Mouse (Mus musculus) forebrain, embryonic 16.5 days (tissue): Measurements from ENCODE around the gene Gm609. TPM values are rescaled to one million over a fixed set of nuclear protein-coding genes. Genes with fewer than 3 reads are reported as not detected.
"Not testable (repeated sequence)": the region's sequence is repeated elsewhere in the genome, so short reads cannot be mapped to it uniquely, and the experiment has no call there.

Experiments used
- ATAC-seq: fragments of 200-750 bp; cut with Nextera tagmentation; 2 replicates; pipeline ENCODE4 v1.8.0; 2017; ENCODE audit warnings: mild to moderate bottlenecking, moderate library complexity
- H3K27ac ChIP-seq: fragments of 300-500 bp; sonication (generic); 2 replicates; pipeline ENCODE4 v1.5.1; 2014; ENCODE audit warnings: low read length, control low read depth
- H3K27me3 ChIP-seq: fragments of 300-500 bp; sonication (generic); replicated peaks from 2 replicates; pipeline ENCODE4 v1.6.1; 2014; ENCODE audit warnings: low read length; ENCODE audit not compliant: control insufficient read depth, insufficient read depth
- H3K36me3 ChIP-seq: fragments of 300-500 bp; sonication (generic); 2 replicates; pipeline ENCODE4 v1.6.1; 2014; ENCODE audit not compliant: control insufficient read depth, insufficient read depth
- H3K4me1 ChIP-seq: fragments of 300-500 bp; sonication (generic); replicated peaks from 2 replicates; pipeline ENCODE4 v1.6.1; 2014; ENCODE audit warnings: low read length; ENCODE audit not compliant: control insufficient read depth, insufficient read depth
- H3K4me2 ChIP-seq: fragments of 300-500 bp; sonication (generic); 2 replicates; pipeline ENCODE4 v1.6.1; 2014; ENCODE audit warnings: mild to moderate bottlenecking, low read length, control low read depth
- H3K4me3 ChIP-seq: fragments of 300-500 bp; sonication (generic); replicated peaks from 2 replicates; pipeline ENCODE4 v1.5.1; 2014; ENCODE audit warnings: mild to moderate bottlenecking, low read length, control low read depth
- H3K9ac ChIP-seq: fragments of 300-500 bp; sonication (generic); replicated peaks from 2 replicates; pipeline ENCODE4 v1.6.1; 2014; ENCODE audit warnings: low read depth, low read length, control low read depth
- H3K9me3 ChIP-seq: fragments of 300-500 bp; sonication (generic); 2 replicates; pipeline ENCODE4 v1.6.1; 2016; ENCODE audit warnings: low read length; ENCODE audit not compliant: control insufficient read depth
- WGBS: fragments of 180-500 bp; shearing (Covaris S2); extraction: QIAGEN DNeasy Blood & Tissue Kit; methylation state at CpG from one replicate; pipeline ENCODE4 v1.1.7; 2014; 5-methylcytosine and 5-hydroxymethylcytosine counted together
- polyA plus RNA-seq: library from polyadenylated mRNA; unstranded; fragments of >200 nt; fragmentation: Nextera tagmentation; extraction: Ambion mirVana; gene quantifications from 2 replicates; pipeline ENCODE4 v1.2.1, GENCODE M21; 2015

Gene Gm609
- not detected in 2 replicates for polyA plus RNA-seq

- Histone ChIP-seq H3K27me3 (no peaks in the 10 kb centered on the region), H3K4me1 (no peaks in the 10 kb centered on the region), H3K36me3 (no peaks in the 10 kb centered on the region), H3K9ac (no peak within 1 kb of the TSS), H3K4me3 (no peak within 1 kb of the TSS), H3K27ac (no peak within 1 kb of the TSS), H3K4me2 (no peak within 1 kb of the TSS), H3K9me3 (no peaks in the 10 kb centered on the region)
- 70% methylated on average over 5 of the region's 5 CpGs for WGBS
- no peak for ATAC-seq
Measured at GRCm38 (mm10) chr16:45492927-45493326, at the start of gene Gm609. Gm609 (minus strand) TSS chr16:45492969.

DNA sequence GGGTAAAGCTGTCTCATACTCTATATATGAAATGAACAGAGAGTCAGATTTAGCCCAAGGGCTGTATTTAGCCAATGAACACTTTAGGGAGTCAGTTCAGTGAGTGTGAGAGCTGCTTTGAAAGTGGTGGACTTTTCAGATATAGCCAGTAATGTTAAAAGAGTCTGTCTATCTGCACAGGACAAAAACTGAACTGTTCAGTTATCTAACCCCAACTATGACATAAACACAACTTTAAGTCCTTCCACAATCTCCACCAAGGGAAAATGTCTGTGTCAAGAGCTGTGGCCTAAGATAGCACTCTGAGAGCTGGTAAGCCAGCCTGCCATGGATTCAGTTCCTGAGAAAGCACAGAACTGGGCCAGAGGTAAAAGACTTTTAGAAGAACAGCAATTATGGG is 49.3 kb upstream of the Gm609 start:
- H3K9ac ChIP-seq = no peak overlapping the region
- H3K27ac ChIP-seq = no peak overlapping the region
- H3K4me2 ChIP-seq = no peak overlapping the region
- no peaks in the 10 kb centered on the region for H3K9me3 ChIP-seq
- no peaks in the 10 kb centered on the region for H3K27me3 ChIP-seq
- no peaks in the 10 kb centered on the region for H3K4me1 ChIP-seq
- ATAC-seq = no peak
- no peaks in the 10 kb centered on the region for H3K36me3 ChIP-seq
- H3K4me3 ChIP-seq = no peak overlapping the region

DNA sequence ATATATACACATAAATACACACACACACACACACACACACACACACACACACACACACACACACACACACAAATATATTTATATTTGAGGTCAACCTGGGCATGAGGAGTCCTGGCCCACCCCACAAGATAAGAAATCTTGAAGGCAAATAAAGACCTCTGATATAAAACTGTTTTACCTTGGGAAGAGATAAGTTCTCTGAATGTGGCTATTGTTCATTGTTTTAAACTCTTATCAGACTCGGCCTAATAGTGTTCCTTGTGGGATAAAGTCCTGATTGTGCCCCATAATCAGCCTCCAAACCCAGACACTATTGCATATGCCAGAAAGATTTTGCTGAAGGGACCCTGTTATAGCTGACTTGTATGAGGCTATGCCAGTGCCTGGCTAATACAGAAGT is 45.6 kb upstream of the Gm609 start:
- ATAC-seq = not testable (repeated sequence)

GRCm38 (mm10) chr16:45535009-45535408 is 42.2 kb upstream of the Gm609 start, which contains the start of gene Slc9c1:
Slc9c1 (plus strand) TSS chr16:45535309.
- no peak for ATAC-seq

More for the DNA sequence above, 45.6 kb upstream of the Gm609 start:
- not testable (repeated sequence) for H3K4me2 ChIP-seq, H3K4me1 ChIP-seq, H3K27ac ChIP-seq, H3K9ac ChIP-seq, H3K27me3 ChIP-seq, H3K9me3 ChIP-seq, H3K4me3 ChIP-seq, H3K36me3 ChIP-seq
- WGBS = 84% methylated on average over 1 of the region's 1 CpGs

GRCm38 (mm10) chr16:45531950-45532349 is 39.2 kb upstream of the Gm609 start, which contains the start of gene Gm17783:
Gm17783 (minus strand) TSS chr16:45532050.
- WGBS = 81% methylated on average over 4 of the region's 4 CpGs
- Histone ChIP-seq H3K27ac (no peak within 1 kb of the TSS), H3K4me2 (no peak within 1 kb of the TSS), H3K27me3 (no peaks in the 10 kb centered on the region), H3K9me3 (no peaks in the 10 kb centered on the region), H3K4me3 (no peak within 1 kb of the TSS), H3K36me3 (no peaks in the 10 kb centered on the region), H3K4me1 (no peaks in the 10 kb centered on the region), H3K9ac (no peak within 1 kb of the TSS)
- no peak for ATAC-seq

More at GRCm38 (mm10) chr16:45535009-45535408, 42.2 kb upstream of the Gm609 start, which contains the start of gene Slc9c1:
- H3K27me3 ChIP-seq = no peaks in the 10 kb centered on the region
- no peak within 1 kb of the TSS for H3K4me3 ChIP-seq
- H3K4me1 ChIP-seq = no peaks in the 10 kb centered on the region
- no peaks in the 10 kb centered on the region for H3K36me3 ChIP-seq
- H3K9ac ChIP-seq = no peak within 1 kb of the TSS
- H3K9me3 ChIP-seq = no peaks in the 10 kb centered on the region
- H3K27ac ChIP-seq = no peak within 1 kb of the TSS
- H3K4me2 ChIP-seq = no peak within 1 kb of the TSS
- WGBS = 98% methylated on average over 5 of the region's 5 CpGs

GRCm38 (mm10) chr16:45525551-45525950 is 32.8 kb upstream of the Gm609 start:
- Histone ChIP-seq H3K36me3 (no peaks in the 10 kb centered on the region), H3K9ac (no peak overlapping the region), H3K27ac (no peak overlapping the region), H3K4me2 (no peak overlapping the region), H3K4me1 (no peaks in the 10 kb centered on the region), H3K4me3 (no peak overlapping the region), H3K9me3 (no peaks in the 10 kb centered on the region), H3K27me3 (no peaks in the 10 kb centered on the region)
- 89% methylated on average over 5 of the region's 5 CpGs for WGBS
- ATAC-seq = no peak

- no peaks in the 10 kb centered on the region for H3K36me3 ChIP-seq
- no peaks in the 10 kb centered on the region for H3K9me3 ChIP-seq
- no peak overlapping the region for H3K27ac ChIP-seq
- H3K4me1 ChIP-seq = no peaks in the 10 kb centered on the region
- ATAC-seq = no peak
- no peak overlapping the region for H3K4me2 ChIP-seq
- H3K27me3 ChIP-seq = no peaks in the 10 kb centered on the region
- 84% methylated on average over 1 of the region's 1 CpGs for WGBS
- no peak overlapping the region for H3K9ac ChIP-seq
- no peak overlapping the region for H3K4me3 ChIP-seq
Measured at GRCm38 (mm10) chr16:45495326-45495725, 2.6 kb upstream of the Gm609 start.

DNA sequence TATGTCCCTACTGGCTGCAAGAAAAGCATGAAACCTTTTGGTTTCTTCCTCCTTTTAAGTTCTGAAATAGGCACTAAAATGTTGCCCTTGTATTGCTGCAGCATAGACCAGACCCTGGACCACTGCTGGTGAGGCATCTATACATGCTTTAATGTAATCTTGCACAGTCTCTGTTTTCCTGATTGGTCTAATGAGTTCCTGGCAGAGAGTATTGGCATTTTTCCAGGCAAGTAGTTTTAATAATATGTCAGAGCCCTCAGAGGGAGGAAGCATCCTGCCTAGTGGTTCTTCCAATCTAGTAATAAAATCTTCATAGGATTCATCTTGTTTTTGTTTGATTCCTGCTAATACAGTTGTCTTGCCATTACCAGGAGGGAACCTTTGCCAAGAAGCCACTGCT is 15.8 kb downstream of the Gm609 start:
- no peak overlapping the region for H3K9ac ChIP-seq
- H3K27me3 ChIP-seq = no peaks in the 10 kb centered on the region
- H3K4me2 ChIP-seq = no peak overlapping the region
- no peak overlapping the region for H3K27ac ChIP-seq
- ATAC-seq = peak; percentile 62; the same call in 1 of the 2 replicates
- H3K4me1 ChIP-seq = no peaks in the 10 kb centered on the region
- no peaks in the 10 kb centered on the region for H3K36me3 ChIP-seq
- no peak overlapping the region for H3K4me3 ChIP-seq
- no peaks in the 10 kb centered on the region for H3K9me3 ChIP-seq

DNA sequence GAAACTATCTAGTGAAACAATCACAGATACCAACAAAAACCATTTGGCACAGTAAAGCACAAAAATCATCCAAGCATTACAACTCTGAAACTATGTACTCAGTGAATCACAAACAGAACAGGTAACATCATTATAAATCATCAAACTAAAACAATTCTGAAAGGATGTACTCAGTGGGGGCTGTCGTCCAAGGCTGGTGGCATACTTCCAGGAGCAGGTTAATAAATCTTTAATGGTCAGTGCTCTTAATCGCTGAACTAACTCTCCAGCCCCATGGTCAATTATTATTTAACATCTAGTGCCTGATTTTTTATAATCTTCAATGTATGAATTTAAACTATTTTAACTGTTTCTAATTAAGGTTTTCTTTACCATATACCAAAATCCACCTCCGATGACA is 20.9 kb downstream of the Gm609 start:
- H3K9me3 ChIP-seq, H3K27me3 ChIP-seq, H3K27ac ChIP-seq, H3K4me1 ChIP-seq, H3K4me3 ChIP-seq, H3K4me2 ChIP-seq, ATAC-seq, H3K9ac ChIP-seq, H3K36me3 ChIP-seq: not testable (repeated sequence)
- WGBS = 76% methylated on average over 3 of the region's 3 CpGs

GRCm38 (mm10) chr16:45454762-45455161 is 38.0 kb downstream of the Gm609 start:
- H3K27me3 ChIP-seq = no peaks in the 10 kb centered on the region
- ATAC-seq = no peak

More at GRCm38 (mm10) chr16:45454762-45455161, 38.0 kb downstream of the Gm609 start:
- Histone ChIP-seq H3K27ac (no peak overlapping the region), H3K9ac (no peak overlapping the region), H3K36me3 (no peaks in the 10 kb centered on the region), H3K4me3 (no peak overlapping the region), H3K4me2 (no peak overlapping the region), H3K4me1 (no peaks in the 10 kb centered on the region), H3K9me3 (no peaks in the 10 kb centered on the region)
